Mouse (Mus musculus): ENCODE data around the gene Nanos3.

Gene Nanos3

DNA sequence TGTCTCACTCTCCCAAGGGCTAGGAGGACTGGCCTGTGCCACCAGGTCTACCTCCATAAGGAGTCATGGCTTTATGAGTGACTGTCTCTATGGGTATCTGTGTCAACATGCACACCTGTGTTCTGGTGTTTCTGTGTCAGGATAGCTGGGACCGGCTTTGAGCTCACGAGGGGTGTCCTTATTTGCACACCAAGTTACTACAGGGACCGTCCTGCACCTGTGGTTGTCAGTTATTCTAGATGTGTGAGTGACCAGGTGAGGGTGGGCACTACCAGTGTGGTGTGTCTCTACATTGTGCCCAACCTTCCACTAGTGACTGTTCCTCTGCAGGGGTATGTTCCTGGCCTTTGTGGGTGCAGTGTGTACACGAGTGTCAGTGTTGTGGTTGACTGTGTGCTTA lies 2.2 kb downstream of the Nanos3 start:
- DNase-seq = no peak

GRCm38 (mm10) chr8:84180530-84181190 lies 4.4 kb downstream of the Nanos3 start:
- DNase-seq = peak; percentile 77

DNA sequence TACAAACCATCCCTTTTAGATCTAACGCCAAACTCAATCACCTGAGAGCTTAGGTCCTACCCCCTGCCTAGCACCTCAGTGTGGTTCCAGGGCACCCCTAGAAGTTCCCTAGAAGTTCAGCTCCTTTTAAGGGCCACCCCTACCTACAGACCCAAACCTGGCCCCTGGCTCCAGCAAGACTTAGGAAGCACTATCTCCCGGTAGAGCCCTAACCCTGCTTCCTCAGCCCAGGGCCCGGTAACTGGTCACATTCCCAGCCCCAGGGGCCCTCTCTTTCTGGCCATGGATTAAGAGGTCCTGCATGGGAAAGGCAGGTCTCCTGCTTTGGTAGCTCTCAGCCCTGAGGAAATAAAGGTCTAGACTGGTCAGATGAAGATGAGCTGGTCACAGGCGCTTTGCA lies 5.1 kb downstream of the Nanos3 start:
- no peak for DNase-seq

GRCm38 (mm10) chr8:84178592-84178991 lies 6.4 kb downstream of the Nanos3 start:
- no peak for DNase-seq

- DNase-seq = no peak
These were observed 7.6 kb downstream of the Nanos3 start for GRCm38 (mm10) chr8:84177405-84177804.

GRCm38 (mm10) chr8:84176560-84176959 lies 8.5 kb downstream of the Nanos3 start:
- no peak for DNase-seq

GRCm38 (mm10) chr8:84173861-84174260 lies 11.2 kb downstream of the Nanos3 start:
- no peak for DNase-seq

DNA sequence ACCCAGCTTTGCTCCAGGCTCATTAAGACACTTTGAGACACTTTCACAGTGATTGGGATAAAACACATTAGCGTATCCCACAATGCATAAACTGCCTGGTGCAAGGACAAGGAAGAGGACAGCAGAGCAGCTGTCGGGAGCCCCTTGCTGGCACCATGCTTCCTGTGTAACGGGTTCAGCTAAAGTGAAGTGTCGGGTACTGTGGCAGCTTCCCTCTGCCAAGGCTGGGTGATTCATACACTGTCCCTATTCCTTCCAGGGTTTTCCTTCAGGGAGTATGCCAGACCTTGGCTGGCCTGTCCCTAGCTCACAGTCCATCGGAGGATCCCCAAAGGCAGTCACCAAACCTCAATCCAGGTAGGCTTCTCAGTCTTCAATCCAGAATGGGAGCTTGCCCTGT lies 14.9 kb downstream of the Nanos3 start:
- DNase-seq = no peak

GRCm38 (mm10) chr8:84167696-84168095 lies 17.3 kb downstream of the Nanos3 start:
- no peak for DNase-seq

DNA sequence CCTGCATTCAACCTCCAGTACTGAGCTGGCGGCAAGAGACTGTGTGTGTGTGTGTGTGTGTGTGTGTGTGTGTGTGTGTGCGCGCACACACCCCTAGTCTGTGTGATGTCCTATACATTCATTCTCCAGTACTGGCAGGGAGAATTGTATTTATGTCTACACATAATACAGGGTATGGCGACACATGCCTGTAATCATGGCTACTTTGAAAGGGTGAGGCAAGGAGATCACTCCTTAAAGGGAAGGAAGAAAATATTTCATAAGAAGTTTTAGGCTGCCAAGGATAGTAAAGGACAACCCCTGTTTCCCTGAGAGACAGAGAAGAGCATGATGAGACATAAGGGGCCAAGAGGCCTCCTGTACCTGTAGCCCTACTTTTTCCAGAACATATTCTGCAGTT lies 27.4 kb downstream of the Nanos3 start:
- DNase-seq = no peak

DNA sequence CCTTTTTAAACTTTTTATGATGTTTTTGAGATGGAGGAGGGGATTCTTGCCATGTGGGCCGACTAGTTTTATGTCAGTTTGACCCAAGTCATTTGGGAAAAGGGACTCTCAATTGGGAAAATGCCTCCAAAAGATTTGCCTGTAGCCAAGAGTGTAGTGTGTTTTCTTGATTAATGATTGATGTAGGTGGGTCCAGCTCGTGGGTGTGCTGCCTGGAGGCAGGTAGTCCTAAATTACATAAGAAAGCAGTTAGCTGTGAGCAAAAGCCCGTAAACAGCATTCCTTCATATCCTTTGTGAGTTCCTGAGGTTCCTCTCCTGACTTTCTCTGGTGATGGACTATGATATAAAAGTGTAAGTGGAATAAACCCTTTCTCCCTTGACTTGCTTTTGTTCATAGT lies 35.8 kb downstream of the Nanos3 start:
- DNase-seq = no peak

DNA sequence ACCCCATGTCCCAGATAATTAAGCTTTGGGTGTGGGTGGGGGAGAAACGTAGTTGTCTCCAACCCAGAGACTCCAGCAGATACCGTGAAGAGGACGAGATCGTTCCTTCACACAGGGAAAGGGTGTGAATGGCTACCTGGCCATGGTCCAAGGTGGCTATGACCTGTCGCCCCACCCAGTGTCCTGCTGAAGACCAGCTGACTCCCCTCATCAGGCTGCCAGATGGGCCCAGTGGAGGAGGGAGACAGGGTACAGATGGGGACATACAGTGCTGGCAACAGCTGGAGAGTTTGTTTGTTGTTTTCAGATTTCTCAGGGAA lies 36.5 kb downstream of the Nanos3 start:
- no peak for DNase-seq

GRCm38 (mm10) chr8:84147769-84148530 lies 37.1 kb downstream of the Nanos3 start, which contains the start of the genes Cc2d1a and 4930432K21Rik:
Gene Cc2d1a (minus strand): TSS chr8:84147936.
Gene 4930432K21Rik (plus strand): TSS chr8:84148025.
- peak; percentile 97 for DNase-seq

DNA sequence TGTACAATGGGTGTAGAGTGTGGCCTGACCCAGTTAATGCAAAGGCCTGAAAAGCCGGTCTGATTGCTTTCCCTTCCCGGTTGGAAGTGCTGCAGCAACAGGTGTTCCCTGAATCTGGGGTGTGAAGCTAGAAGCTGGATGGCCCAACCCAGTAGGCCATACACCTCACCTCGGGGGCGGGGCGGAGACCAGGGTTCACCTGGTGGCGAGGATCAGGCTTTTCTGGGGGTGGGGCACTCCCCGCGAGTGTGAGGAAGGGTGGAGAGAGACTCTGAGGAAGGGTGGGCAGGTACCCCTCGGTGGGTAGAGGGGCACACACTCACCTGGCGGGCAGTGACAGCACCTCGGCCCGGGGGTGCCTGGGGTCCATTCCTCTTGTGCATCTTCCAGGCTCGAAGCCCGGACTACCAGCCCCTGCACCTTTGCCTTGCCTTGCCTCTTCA lies 37.7 kb downstream of the Nanos3 start:
- DNase-seq = no peak

GRCm38 (mm10) chr8:84144636-84145245 lies 40.3 kb downstream of the Nanos3 start:
- DNase-seq = no peak

- DNase-seq = no peak
These were observed 44.2 kb downstream of the Nanos3 start for GRCm38 (mm10) chr8:84140838-84141237.

DNA sequence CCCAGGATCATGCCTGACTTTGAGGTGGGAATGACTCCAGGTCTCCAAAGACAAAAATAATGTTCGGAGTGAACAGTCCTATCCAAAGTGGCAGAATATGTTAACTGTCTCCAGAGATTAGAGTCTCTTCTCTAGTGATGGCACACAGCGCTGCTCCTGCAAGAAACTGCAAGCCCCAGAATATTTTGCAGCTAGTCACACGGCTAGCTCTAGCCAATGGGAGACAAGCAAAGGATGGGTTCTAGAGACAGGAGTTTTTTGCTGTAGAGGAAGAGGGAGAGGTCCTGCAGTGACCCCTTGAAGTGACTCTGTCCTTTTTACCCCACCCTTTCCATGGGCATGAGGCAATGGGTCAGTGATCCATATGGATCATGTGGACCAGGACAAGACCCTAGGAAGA lies 47.2 kb downstream of the Nanos3 start:
- no peak for DNase-seq

DNA sequence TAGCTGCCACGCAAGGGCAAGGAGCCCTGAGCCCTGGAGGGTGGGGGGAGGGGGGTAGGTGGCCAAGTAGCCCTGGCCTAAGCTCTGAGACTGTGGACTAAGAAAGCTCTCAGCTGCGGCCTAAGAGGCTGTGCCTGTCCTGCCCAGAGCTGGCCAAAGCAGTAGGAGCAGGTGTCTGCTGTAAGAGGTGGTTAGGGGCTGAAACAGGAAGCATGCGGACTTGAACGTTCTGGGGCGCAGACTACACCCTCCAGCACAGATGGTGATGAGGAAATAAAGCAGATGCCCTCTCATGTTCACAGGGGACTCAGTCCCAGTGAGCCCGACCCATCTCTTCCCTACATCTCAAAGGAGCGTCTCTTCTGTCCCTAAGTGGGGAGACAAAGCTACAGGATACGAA lies 52.8 kb downstream of the Nanos3 start:
- DNase-seq = no peak

DNA sequence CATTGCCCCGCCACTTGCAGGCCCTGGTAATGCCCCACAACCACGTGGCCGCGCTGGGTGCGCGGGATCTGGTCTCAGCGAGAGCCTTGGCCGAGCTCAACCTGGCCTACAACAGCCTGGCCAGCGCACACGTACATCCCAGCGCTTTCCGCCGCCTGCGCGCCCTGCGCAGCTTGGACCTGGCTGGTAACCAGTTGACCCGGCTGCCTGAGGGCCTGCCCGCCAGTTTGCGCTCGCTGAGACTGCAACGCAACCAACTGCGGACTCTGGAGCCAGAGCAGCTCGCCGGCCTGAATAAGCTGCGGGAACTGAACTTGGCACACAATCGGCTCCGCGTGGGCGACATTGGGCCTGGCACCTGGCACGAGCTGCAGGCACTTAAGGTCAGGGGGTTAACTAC lies 54.2 kb downstream of the Nanos3 start:
- peak; percentile 24 for DNase-seq

DNA sequence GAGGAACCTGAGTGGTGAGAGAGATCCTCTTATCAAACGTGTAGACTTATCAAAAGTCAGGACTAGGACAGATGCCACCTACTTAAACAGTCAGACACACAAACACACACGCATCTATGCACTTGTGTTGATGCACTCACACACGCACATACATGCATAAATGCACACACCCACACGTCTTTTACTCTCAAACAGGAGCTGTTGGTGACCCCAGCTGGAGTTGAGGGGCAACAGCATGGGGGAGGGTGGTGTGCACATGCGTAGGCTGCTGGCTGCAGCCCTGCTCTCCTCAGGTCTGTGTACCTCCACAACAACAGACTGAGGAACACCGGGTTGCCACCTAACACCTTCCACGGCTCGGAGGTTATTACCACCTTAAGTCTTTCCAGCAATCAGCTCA lies 56.7 kb downstream of the Nanos3 start:
- DNase-seq = no peak

GRCm38 (mm10) chr8:84127202-84127901 lies 57.7 kb downstream of the Nanos3 start:
- no peak for DNase-seq

DNA sequence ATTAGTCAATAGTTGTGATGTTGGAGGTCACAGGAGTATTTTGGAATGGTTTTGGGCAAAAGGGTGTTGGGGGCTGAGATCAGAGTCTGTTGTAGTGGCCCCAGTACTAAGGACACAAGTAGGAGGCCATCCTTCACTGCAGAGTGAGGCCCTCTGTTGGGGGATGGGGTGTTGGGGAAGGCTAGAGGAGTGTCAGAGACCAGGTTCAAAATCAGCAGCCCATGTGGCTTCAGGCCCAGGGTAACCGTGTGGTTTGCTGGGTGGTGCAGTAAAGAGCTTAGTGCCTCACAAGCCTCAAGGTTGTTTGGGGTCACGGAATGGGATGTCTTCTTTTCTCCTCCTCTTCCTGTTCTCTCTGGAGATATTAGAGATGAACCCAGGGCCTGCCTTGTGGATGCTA lies 58.3 kb downstream of the Nanos3 start:
- no peak for DNase-seq

DNA sequence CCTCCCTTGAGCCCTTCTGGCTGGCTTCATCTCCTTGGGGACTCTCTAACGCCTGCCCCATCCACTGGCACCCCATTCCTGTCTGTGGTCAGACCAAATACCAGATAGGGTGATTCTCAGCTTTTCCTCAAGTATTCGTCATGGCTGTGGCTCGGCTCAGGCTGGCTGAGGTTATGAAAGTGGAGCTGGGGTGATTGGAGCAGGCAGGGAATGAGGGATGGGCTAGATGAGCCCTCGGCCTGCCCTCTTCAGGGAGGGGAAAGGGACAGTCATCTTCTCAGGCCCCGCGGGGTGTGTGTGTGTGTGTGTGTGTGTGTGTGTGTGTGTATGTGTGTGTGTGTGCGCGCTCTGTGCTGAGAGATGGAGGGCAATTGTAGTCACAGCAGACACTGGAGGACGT lies 59.4 kb downstream of the Nanos3 start, which contains the start of gene Podnl1:
TSS of gene Podnl1 (plus strand) at position 334 of the 400 bp plus-strand sequence.
- peak; percentile 60 for DNase-seq

Measured in retina, postnatal 1 day (tissue).